Mouse (Mus musculus) intestine, embryonic 16.5 days (tissue): ENCODE data around the gene Wdr25. TPM values are rescaled to one million over a fixed set of nuclear protein-coding genes. Genes with fewer than 3 reads are reported as not detected.

ENCODE experiments used
- ATAC-seq: fragments of 200-750 bp; cut with Nextera tagmentation; 2 replicates; pipeline ENCODE4 v1.8.0; 2017; ENCODE audit warnings: moderate TSS enrichment, moderate library complexity
- H3K27ac ChIP-seq: fragments of 300-500 bp; sonication (generic); 2 replicates; pipeline ENCODE4 v1.5.1; 2014; ENCODE audit warnings: mild to moderate bottlenecking, low read length
- H3K27me3 ChIP-seq: fragments of 300-500 bp; sonication (generic); replicated peaks from 2 replicates; pipeline ENCODE4 v1.6.1; 2014; ENCODE audit warnings: low read length, control low read depth, mixed read lengths; ENCODE audit not compliant: control insufficient read depth, insufficient read depth
- H3K36me3 ChIP-seq: fragments of 300-500 bp; sonication (generic); 2 replicates; pipeline ENCODE4 v1.6.1; 2014; ENCODE audit warnings: low read length, control low read depth; ENCODE audit not compliant: control insufficient read depth, insufficient read depth
- H3K4me1 ChIP-seq: fragments of 300-500 bp; sonication (generic); 2 replicates; pipeline ENCODE4 v1.6.1; 2014; ENCODE audit warnings: low read length, control low read depth, mixed read lengths; ENCODE audit not compliant: control insufficient read depth, insufficient read depth
- H3K4me2 ChIP-seq: fragments of 300-500 bp; sonication (generic); 2 replicates; pipeline ENCODE4 v1.6.1; 2014; ENCODE audit warnings: low read depth, low read length, control low read depth
- H3K4me3 ChIP-seq: fragments of 300-500 bp; sonication (generic); 2 replicates; pipeline ENCODE4 v1.5.1; 2014; ENCODE audit warnings: mild to moderate bottlenecking, low read length
- H3K9ac ChIP-seq: fragments of 300-500 bp; sonication (generic); 2 replicates; pipeline ENCODE4 v1.6.1; 2014; ENCODE audit warnings: low read depth, low read length
- H3K9me3 ChIP-seq: fragments of 300-500 bp; sonication (generic); 2 replicates; pipeline ENCODE4 v1.6.1; 2016; ENCODE audit warnings: low read length, control low read depth; ENCODE audit not compliant: control insufficient read depth
- WGBS: fragments of 180-500 bp; shearing (Covaris S2); extraction: QIAGEN DNeasy Blood & Tissue Kit; methylation state at CpG from one replicate; pipeline ENCODE4 v1.1.7; 2014; 5-methylcytosine and 5-hydroxymethylcytosine counted together
- polyA plus RNA-seq: library from polyadenylated mRNA; unstranded; fragments of >200 nt; fragmentation: Nextera tagmentation; extraction: Ambion mirVana; gene quantifications from 2 replicates; pipeline ENCODE4 v1.2.1, GENCODE M21; 2015

Wdr25 gene
- polyA plus RNA-seq, 1 experiment from 2014 or later, result 6.9 TPM

DNA sequence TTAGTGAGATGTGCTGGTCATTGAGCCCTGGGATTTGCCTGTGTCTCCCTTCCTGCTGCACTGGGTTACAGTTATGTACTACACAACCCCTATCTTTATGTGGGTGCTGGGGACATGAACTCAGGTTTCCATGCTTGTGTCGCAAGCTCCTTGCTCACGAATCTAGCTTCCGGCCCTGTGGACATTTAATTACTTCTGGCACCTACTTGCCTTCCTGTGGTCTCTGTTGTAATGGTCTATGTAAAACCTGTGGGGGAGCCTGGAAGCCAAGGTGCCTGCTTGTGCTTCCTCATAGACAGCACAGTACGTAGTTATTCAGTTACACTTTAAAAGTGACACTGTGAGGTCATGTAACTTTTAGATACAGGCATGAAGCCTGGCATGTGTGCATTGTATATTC is 44.1 kb downstream of the Wdr25 start:
- H3K9ac ChIP-seq, result no peak overlapping the region
- H3K27ac ChIP-seq, result no peak overlapping the region
- 82% methylated on average over 4 of the region's 4 CpGs for WGBS
- no peaks in the 10 kb centered on the region for H3K36me3 ChIP-seq
- no peaks in the 10 kb centered on the region; the same call in 1 of the 2 replicates for H3K4me1 ChIP-seq
- H3K27me3 ChIP-seq, result no peaks in the 10 kb centered on the region
- no peak overlapping the region for H3K4me2 ChIP-seq
- no peaks in the 10 kb centered on the region for H3K9me3 ChIP-seq
- H3K4me3 ChIP-seq, result no peak overlapping the region
- ATAC-seq, result no peak

DNA sequence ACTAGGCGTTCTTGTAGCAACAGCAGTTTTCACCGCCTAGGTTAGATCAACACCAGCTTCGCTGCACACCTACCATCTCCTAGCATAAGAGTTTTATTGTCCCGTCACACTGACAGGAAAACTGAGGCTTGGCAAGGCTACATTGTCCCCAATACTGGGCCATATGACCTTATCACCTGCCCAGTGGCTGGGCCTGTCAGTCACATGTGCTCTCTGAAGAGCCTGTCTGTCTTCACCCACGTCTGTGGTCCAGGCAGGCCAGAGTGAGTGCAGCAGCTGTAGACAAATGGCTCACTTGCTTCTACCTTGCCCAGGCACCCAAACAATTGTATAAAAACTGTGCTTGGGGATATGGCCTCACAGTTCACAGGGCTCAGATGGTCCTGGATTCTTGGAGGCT is 45.4 kb downstream of the Wdr25 start:
- ATAC-seq, result no peak
- Histone ChIP-seq H3K36me3 (no peaks in the 10 kb centered on the region), H3K9me3 (no peaks in the 10 kb centered on the region), H3K4me3 (no peak overlapping the region), H3K4me1 (no peaks in the 10 kb centered on the region; the same call in 1 of the 2 replicates), H3K27ac (no peak overlapping the region), H3K9ac (no peak overlapping the region), H3K27me3 (no peaks in the 10 kb centered on the region), H3K4me2 (no peak overlapping the region)
- 84% methylated on average over 5 of the region's 5 CpGs for WGBS

DNA sequence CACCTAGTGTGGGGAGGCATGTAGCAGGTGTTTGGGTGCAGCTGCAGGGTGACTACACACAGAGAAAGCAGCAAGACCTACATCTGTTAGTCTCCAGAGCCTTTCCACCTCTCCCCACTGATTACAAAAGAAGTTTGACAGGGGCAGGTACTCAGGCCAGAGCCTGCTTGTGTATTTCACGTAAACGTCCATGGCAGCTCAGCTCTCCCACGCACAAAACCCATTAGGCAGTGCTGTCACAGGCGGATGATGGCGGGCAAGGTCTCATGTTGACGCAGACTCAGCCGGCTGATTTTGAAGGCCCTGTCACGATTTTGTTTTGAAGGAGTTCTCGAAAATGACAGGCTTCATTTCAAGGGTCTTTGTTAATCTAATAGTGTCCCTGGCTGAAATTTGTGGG is 45.9 kb downstream of the Wdr25 start:
- 67% methylated on average over 9 of the region's 9 CpGs for WGBS
- no peak for ATAC-seq

DNA sequence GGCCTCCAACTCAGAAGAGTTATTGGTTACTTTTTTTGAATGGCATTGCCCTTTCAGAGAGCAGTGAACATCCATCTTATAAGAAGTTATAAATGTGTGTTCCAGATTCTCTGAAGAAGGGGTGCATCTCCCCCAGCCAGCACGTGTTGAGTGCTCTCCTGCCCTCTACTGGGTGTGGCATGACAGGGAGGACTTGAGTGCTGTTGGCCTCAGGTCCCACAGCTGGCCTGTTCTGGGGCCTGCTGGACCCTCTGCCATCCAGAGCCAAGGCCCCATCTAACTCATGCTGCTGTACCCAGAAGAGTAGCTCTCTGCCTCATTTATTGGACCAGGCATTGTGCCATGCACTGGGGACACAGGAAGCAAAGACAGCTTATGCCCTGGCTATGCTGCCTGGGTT is 46.8 kb downstream of the Wdr25 start:
- Histone ChIP-seq H3K27ac (no peak overlapping the region), H3K36me3 (no peaks in the 10 kb centered on the region), H3K4me1 (no peaks in the 10 kb centered on the region; the same call in 1 of the 2 replicates), H3K9ac (no peak overlapping the region), H3K27me3 (no peaks in the 10 kb centered on the region), H3K9me3 (no peaks in the 10 kb centered on the region), H3K4me3 (no peak overlapping the region), H3K4me2 (no peak overlapping the region)
- ATAC-seq, result no peak
- WGBS, result 45% methylated on average over 1 of the region's 1 CpGs

More for the DNA sequence above, 45.9 kb downstream of the Wdr25 start:
- H3K4me1 ChIP-seq, result no peaks in the 10 kb centered on the region; the same call in 1 of the 2 replicates
- H3K4me3 ChIP-seq, result no peak overlapping the region
- H3K4me2 ChIP-seq, result no peak overlapping the region
- no peak overlapping the region for H3K9ac ChIP-seq
- no peaks in the 10 kb centered on the region for H3K36me3 ChIP-seq
- H3K27me3 ChIP-seq, result no peaks in the 10 kb centered on the region
- no peaks in the 10 kb centered on the region for H3K9me3 ChIP-seq
- H3K27ac ChIP-seq, result no peak overlapping the region

DNA sequence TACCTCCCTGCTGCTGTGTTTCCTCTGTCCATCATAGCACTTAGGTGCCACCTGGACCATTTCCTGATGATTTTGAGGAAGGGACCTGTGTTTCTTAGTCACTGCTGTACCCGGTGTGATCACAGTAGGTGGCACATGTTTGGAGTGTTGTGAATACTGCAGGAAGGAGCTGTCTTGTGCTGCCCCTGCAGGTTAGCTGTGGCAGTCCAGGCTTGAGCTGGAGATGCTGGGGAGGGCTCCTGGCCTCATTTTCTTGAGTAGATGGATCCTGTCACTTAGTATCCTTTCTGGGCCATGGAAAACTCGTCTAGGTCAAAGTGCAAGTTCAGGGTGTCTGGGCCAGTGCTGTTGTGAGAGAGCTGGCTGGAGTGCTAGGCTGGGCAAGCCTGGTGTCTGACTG is 47.9 kb downstream of the Wdr25 start:
- Histone ChIP-seq H3K4me3 (no peak overlapping the region), H3K27ac (no peak overlapping the region), H3K9me3 (no peaks in the 10 kb centered on the region), H3K4me2 (no peak overlapping the region), H3K27me3 (no peaks in the 10 kb centered on the region), H3K36me3 (no peaks in the 10 kb centered on the region), H3K9ac (no peak overlapping the region), H3K4me1 (no peaks in the 10 kb centered on the region; the same call in 1 of the 2 replicates)
- ATAC-seq, result no peak
- WGBS, result 60% methylated on average over 2 of the region's 2 CpGs

DNA sequence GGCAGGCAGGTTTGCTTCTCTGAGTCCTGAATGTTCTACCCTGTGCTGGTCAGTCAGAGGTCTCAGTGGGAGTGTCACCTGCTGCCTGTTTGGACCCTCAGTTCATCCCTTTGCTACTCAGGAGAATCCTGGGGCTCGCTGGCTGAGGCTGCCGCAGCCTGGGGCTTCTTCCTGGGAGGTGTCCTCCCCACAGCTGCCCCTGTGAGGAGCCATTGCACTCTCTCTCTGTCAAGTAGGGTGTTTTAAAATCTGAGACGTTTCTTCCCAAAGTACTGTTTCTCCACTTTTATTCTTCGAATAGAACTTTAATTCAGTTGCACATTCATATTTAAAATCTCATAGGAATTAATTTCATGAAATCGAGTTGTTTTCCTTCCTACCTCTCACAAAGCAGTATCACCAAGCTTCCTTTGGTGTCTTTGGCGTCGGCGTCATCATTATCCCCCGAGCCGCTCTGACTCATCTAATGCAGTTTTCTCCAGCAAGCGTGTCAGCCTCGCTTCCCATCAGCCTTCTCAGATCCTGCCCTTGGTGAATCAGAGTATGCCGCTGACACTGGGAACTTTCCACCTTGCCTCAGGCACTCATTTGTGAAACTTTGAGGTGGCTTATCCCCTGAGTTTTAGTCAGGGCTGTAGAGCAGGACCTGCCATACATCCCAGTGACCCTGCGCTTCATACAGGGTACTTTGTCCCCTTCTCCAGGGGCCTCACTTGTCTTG is 48.9 kb downstream of the Wdr25 start:
- no peaks in the 10 kb centered on the region for H3K9me3 ChIP-seq
- no peak overlapping the region for H3K4me3 ChIP-seq

DNA sequence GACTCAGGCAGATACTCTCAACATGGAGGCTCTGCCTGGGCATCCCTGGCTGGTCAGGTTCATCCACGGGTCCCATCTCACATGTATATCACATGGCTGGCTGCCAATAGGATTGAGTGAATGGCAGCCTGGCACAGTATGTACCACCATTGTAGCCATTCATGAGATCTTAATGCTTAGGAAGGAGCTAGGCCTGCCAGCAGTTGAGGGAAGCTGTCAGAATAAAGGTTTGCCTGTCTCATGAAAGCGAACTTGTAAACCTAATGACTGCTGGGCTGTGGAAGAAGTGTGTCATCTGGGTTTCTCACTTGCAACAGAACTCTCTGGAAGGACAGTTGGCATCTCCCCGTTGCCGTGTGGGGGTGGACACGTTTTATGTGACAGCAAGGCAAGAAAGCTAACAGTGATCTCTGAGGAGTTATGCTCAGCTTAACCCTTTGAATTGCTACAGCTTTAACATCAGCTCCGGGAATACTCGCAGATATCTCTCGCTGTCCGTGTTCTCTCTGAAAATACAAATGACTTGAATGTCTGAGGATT is 59.6 kb downstream of the Wdr25 start:
- no peaks in the 10 kb centered on the region for H3K36me3 ChIP-seq
- H3K4me2 ChIP-seq, result no peak overlapping the region
- no peak overlapping the region for H3K4me3 ChIP-seq
- 75% methylated on average over 9 of the region's 9 CpGs for WGBS
- no peak overlapping the region for H3K9ac ChIP-seq
- no peak overlapping the region for H3K27ac ChIP-seq
- H3K4me1 ChIP-seq, result peaks cover 10% of the 10 kb centered on the region
- H3K27me3 ChIP-seq, result no peaks in the 10 kb centered on the region
- ATAC-seq, result no peak
- no peaks in the 10 kb centered on the region for H3K9me3 ChIP-seq

More for the DNA sequence above, 48.9 kb downstream of the Wdr25 start:
- ATAC-seq, result no peak
- WGBS, result 85% methylated on average over 14 of the region's 14 CpGs
- H3K4me1 ChIP-seq, result no peaks in the 10 kb centered on the region
- no peak overlapping the region for H3K27ac ChIP-seq
- no peaks in the 10 kb centered on the region for H3K27me3 ChIP-seq
- H3K36me3 ChIP-seq, result no peaks in the 10 kb centered on the region
- no peak overlapping the region for H3K9ac ChIP-seq
- H3K4me2 ChIP-seq, result no peak overlapping the region

DNA sequence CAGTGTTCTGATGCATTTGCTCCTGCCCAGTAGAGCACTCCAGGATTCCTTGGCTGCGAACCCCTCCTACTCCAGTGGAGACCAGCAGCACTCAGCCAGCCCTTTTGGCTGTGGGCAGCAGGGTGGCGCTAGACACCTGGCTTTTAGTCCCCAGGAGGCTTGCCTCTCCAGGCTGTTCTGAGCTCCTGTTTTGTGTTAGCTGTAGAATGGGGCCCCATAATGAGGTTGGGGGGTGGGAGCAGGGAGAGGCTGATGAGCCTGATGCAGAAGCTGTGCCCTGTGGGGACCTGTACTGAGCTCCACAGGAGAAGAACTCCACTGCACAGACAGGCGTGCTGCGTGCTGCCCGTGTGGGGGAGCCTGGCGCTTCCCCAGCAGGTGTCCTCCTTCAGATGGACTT is 60.4 kb downstream of the Wdr25 start:
- Histone ChIP-seq H3K4me2 (no peak overlapping the region), H3K27me3 (no peaks in the 10 kb centered on the region)

DNA sequence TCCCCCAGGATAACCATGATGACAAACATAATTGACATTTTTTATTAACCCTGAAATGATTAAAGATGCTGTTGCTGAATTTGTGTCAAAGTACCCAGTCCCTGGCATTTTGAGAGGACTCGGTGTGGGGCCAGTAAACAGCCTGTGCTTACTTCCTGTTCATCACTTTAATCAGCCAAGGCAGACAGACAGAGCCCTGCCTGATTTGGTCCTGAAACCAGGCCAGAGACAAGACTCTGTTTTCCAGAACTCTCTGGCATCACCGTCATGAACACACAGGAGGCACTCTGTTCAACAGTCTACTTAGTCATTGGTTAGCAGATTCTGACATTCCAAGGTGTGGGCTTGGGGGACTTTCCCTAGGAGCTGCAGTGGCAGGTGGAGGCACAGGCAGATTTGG is 61.0 kb downstream of the Wdr25 start:
- Histone ChIP-seq H3K4me1 (peaks cover 18% of the 10 kb centered on the region), H3K27me3 (no peaks in the 10 kb centered on the region), H3K9me3 (no peaks in the 10 kb centered on the region), H3K36me3 (no peaks in the 10 kb centered on the region), H3K9ac (no peak overlapping the region), H3K4me3 (no peak overlapping the region), H3K4me2 (no peak overlapping the region), H3K27ac (no peak overlapping the region)
- WGBS, result 57% methylated on average over 2 of the region's 2 CpGs
- ATAC-seq, result no peak

More for the DNA sequence above, 60.4 kb downstream of the Wdr25 start:
- Histone ChIP-seq H3K9me3 (no peaks in the 10 kb centered on the region), H3K9ac (no peak overlapping the region), H3K27ac (no peak overlapping the region), H3K4me3 (no peak overlapping the region), H3K36me3 (no peaks in the 10 kb centered on the region), H3K4me1 (peaks cover 12% of the 10 kb centered on the region)
- 27% methylated on average over 6 of the region's 6 CpGs for WGBS
- peak; percentile 63 for ATAC-seq
